Mouse (Mus musculus) bone marrow macrophage, adult 2 months (primary cell): ENCODE measurements at regions not wholly inside any gene's neighbourhood (a gene's known extent, or its start where the extent isn't known, plus 50 kb on each side); places are given as distances from the start of the nearest gene placed in this dataset.

Experiments used
- CTCF ChIP-seq: IDR thresholded peaks from 2 replicates; pipeline ENCODE4 v1.5.1; 2012; ENCODE audit warnings: low read depth, mild to moderate bottlenecking, low read length, moderate library complexity
- POLR2A ChIP-seq: IDR thresholded peaks from 2 replicates; pipeline ENCODE4 v1.6.1; 2012; ENCODE audit warnings: mild to moderate bottlenecking, low read depth, low read length, borderline replicate concordance

DNA sequence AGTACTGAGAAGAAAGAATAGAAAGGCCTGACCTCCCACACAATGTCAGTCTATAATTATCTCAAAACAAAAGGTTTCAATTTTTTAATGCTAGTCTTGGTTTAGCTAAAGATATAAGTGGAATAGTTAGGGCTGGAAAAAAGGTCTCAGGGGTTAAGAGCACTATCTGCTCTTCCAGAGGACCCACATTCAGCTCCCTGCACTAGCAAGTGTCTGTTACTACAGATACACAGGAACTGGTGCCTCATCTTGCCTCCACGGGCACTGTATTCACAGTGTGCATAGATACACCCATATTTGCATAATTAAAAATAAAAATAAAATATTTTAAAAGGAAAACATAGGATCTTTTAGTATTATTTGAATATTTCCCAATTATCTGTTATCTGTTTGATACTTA lies 77.2 kb upstream of the Smarcad1 start:
- TF ChIP-seq POLR2A (no peak), CTCF (no peak)
